Mouse (Mus musculus) stomach, postnatal 0 days (tissue): ENCODE results near the gene Bclaf1. TPM values are rescaled to one million over a fixed set of nuclear protein-coding genes. Genes with fewer than 3 reads are reported as not detected.

ENCODE experiments used
- ATAC-seq: fragments of 200-750 bp; cut with Nextera tagmentation; 2 replicates; pipeline ENCODE4 v1.8.0; 2017; ENCODE audit not compliant: low FRiP score, low TSS enrichment
- DNase-seq: peaks from one replicate; pipeline ENCODE4 v3.0.0-alpha.2; 2016; ENCODE audit warnings: low spot score
- H3K27ac ChIP-seq: fragments of 300-500 bp; sonication (generic); replicated peaks from 2 replicates; pipeline ENCODE4 v1.5.1; 2014; ENCODE audit warnings: mild to moderate bottlenecking, control low read depth
- H3K27me3 ChIP-seq: fragments of 300-500 bp; sonication (generic); 2 replicates; pipeline ENCODE4 v1.6.1; 2014; ENCODE audit warnings: low read length; ENCODE audit not compliant: control insufficient read depth, insufficient read depth
- H3K36me3 ChIP-seq: fragments of 300-500 bp; sonication (generic); 2 replicates; pipeline ENCODE4 v1.6.1; 2014; ENCODE audit warnings: low read length, mixed read lengths; ENCODE audit not compliant: control insufficient read depth, insufficient read depth
- H3K4me1 ChIP-seq: fragments of 300-500 bp; sonication (generic); replicated peaks from 2 replicates; pipeline ENCODE4 v1.6.1; 2014; ENCODE audit warnings: antibody characterized with exemption; ENCODE audit not compliant: control insufficient read depth, insufficient read depth
- H3K4me2 ChIP-seq: fragments of 300-500 bp; sonication (generic); replicated peaks from 2 replicates; pipeline ENCODE4 v1.6.1; 2014; ENCODE audit warnings: low read depth, mild to moderate bottlenecking, control low read depth, moderate library complexity
- H3K4me3 ChIP-seq: fragments of 300-500 bp; sonication (generic); 2 replicates; pipeline ENCODE4 v1.5.1; 2014; ENCODE audit warnings: low read depth, low read length, control low read depth
- H3K9ac ChIP-seq: fragments of 300-500 bp; sonication (generic); 2 replicates; pipeline ENCODE4 v1.6.1; 2014; ENCODE audit warnings: mild to moderate bottlenecking, low read length, control low read depth, mixed read lengths
- H3K9me3 ChIP-seq: fragments of 300-500 bp; sonication (generic); 2 replicates; pipeline ENCODE4 v1.6.1; 2016; ENCODE audit warnings: low read length; ENCODE audit not compliant: control insufficient read depth
- CTCF ChIP-seq: IDR thresholded peaks from 2 replicates; pipeline ENCODE4 v1.5.1; 2016; ENCODE audit warnings: antibody characterized with exemption, low read depth, mild to moderate bottlenecking, moderate library complexity
- EP300 ChIP-seq: optimal IDR thresholded peaks from 2 replicates; pipeline ENCODE3; 2016; ENCODE audit warnings: antibody characterized with exemption
- WGBS: fragments of 180-500 bp; shearing (Covaris S2); extraction: QIAGEN DNeasy Blood & Tissue Kit; methylation state at CpG from one replicate; pipeline ENCODE4 v1.1.7; 2014; 5-methylcytosine and 5-hydroxymethylcytosine counted together
- polyA plus RNA-seq: library from polyadenylated mRNA; unstranded; fragments of >200 nt; fragmentation: Nextera tagmentation; extraction: Ambion mirVana; gene quantifications from 2 replicates; pipeline ENCODE4 v1.2.1, GENCODE M21; 2015

The Bclaf1 gene
- polyA plus RNA-seq, 1 experiment from 2014 or later = 39.4 TPM

- WGBS = 60% methylated on average over 10 of the region's 10 CpGs
- H3K4me2 ChIP-seq = no peak overlapping the region
- DNase-seq = no peak
- H3K27ac ChIP-seq = no peak overlapping the region
- H3K4me1 ChIP-seq = no peaks in the 10 kb centered on the region
- ATAC-seq = peak; percentile 40; the same call in 1 of the 2 replicates
- H3K4me3 ChIP-seq = no peak overlapping the region
- no peaks in the 10 kb centered on the region for H3K27me3 ChIP-seq
- H3K36me3 ChIP-seq = no peaks in the 10 kb centered on the region
- TF ChIP-seq EP300 = no peak
- TF ChIP-seq CTCF = peak; percentile 92
- no peak overlapping the region for H3K9ac ChIP-seq
- H3K9me3 ChIP-seq = no peaks in the 10 kb centered on the region
Observed at GRCm38 (mm10) chr10:20361542-20362449, 49.5 kb downstream of the Bclaf1 start.

- Histone ChIP-seq H3K9me3 (no peaks in the 10 kb centered on the region), H3K27me3 (no peaks in the 10 kb centered on the region), H3K9ac (no peak overlapping the region), H3K4me2 (no peak overlapping the region), H3K27ac (no peak overlapping the region), H3K36me3 (no peaks in the 10 kb centered on the region), H3K4me1 (no peaks in the 10 kb centered on the region), H3K4me3 (no peak overlapping the region)
- no peak for DNase-seq
- TF ChIP-seq EP300 (no peak), CTCF (no peak)
- 66% methylated on average over 4 of the region's 4 CpGs for WGBS
- ATAC-seq = no peak
Observed at GRCm38 (mm10) chr10:20362450-20363118, 50.3 kb downstream of the Bclaf1 start.

- Histone ChIP-seq H3K4me2 (no peak overlapping the region), H3K36me3 (no peaks in the 10 kb centered on the region), H3K27ac (no peak overlapping the region), H3K4me3 (no peak overlapping the region), H3K4me1 (no peaks in the 10 kb centered on the region), H3K9me3 (no peaks in the 10 kb centered on the region), H3K27me3 (no peaks in the 10 kb centered on the region), H3K9ac (no peak overlapping the region)
- TF ChIP-seq EP300 (no peak), CTCF (peak; percentile 38)
- ATAC-seq = no peak
- DNase-seq = no peak
- 94% methylated on average over 5 of the region's 5 CpGs for WGBS
Observed at GRCm38 (mm10) chr10:20372046-20372445, 59.8 kb downstream of the Bclaf1 start.

- Histone ChIP-seq H3K4me2 (no peak overlapping the region), H3K9me3 (no peaks in the 10 kb centered on the region), H3K36me3 (no peaks in the 10 kb centered on the region), H3K9ac (no peak overlapping the region), H3K4me3 (no peak overlapping the region), H3K27me3 (no peaks in the 10 kb centered on the region), H3K4me1 (0 out of 2 replicates have a peak, but pooled peaks cover 1% of the 10 kb centered on the region), H3K27ac (no peak overlapping the region)
- TF ChIP-seq CTCF (no peak), EP300 (no peak)
- ATAC-seq (no peak), DNase-seq (no peak)
- WGBS = 81% methylated on average over 9 of the region's 9 CpGs
Observed at GRCm38 (mm10) chr10:20377621-20378020, 65.4 kb downstream of the Bclaf1 start.

GRCm38 (mm10) chr10:20379071-20379735 lies 66.9 kb downstream of the Bclaf1 start:
- Histone ChIP-seq H3K4me3 (no peak overlapping the region), H3K9me3 (no peaks in the 10 kb centered on the region), H3K27ac (no peak overlapping the region), H3K4me2 (no peak overlapping the region), H3K9ac (no peak overlapping the region), H3K4me1 (0 out of 2 replicates have a peak, but pooled peaks cover 3% of the 10 kb centered on the region), H3K27me3 (no peaks in the 10 kb centered on the region), H3K36me3 (no peaks in the 10 kb centered on the region)
- DNase-seq (no peak), ATAC-seq (no peak)
- TF ChIP-seq CTCF (no peak), EP300 (no peak)
- WGBS = 65% methylated on average over 9 of the region's 9 CpGs
